Mouse (Mus musculus): Measurements from ENCODE around the gene Hmga1. TPM values are rescaled to one million over a fixed set of nuclear protein-coding genes. Genes with fewer than 3 reads are reported as not detected.
A peak's percentile ranks its signal among the peaks of the same experiment; 100 is the strongest.

Gene Hmga1
- polyA plus RNA-seq, 1 experiment from 2014 or later = 131 TPM

DNA sequence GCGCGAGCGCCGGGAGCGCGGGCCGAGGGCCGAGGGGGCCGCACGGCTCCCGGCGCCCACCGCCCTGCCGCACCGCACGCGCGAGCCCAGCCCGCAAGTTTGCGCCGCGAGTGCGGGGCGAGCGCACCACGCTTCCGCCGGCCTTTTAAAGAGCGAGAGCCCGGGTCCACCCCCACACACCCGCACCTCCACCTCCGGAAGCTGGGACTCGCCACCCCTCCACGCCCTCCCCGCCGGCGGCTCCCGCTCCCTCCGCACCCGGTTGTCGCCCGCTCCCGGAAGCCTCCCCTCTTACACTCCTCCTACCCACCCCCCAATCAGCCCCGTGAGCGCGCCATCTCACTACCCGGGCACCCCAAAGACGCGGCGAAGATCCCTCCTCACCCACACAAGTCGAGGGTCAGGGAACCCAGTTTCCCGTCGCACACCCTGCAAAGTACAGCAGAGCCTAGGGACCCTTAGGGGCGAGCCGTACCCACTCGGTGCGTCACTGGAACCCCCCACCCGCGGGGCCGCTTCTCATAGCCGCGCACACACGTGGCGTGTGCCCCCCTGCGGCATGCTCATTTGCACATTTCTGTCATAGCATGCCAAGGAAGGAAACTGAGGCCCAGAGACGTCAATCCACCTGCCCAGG is 42.9 kb upstream of the Hmga1 start:
- H3K27ac ChIP-seq (replicated peaks) = no peak overlapping the region
- ATAC-seq (ENCODE audit: insufficient read depth) = no peak
- peaks cover 12% of the 10 kb centered on the region for H3K4me1 ChIP-seq (replicated peaks)
- peaks cover 94% of the 10 kb centered on the region for H3K27me3 ChIP-seq
- H3K9ac ChIP-seq = no peak overlapping the region
- H3K36me3 ChIP-seq (replicated peaks) = no peaks in the 10 kb centered on the region
- H3K9me3 ChIP-seq (replicated peaks) = no peaks in the 10 kb centered on the region
- H3K4me3 ChIP-seq (replicated peaks) = peak overlapping the region; percentile 44
- WGBS (ENCODE audit: insufficient replicate concordance) = 1% methylated on average over 65 of the region's 66 CpGs
- peak overlapping the region; percentile 70 for H3K4me2 ChIP-seq

- H3K4me3 ChIP-seq (replicated peaks) = no peak overlapping the region
- peaks cover 12% of the 10 kb centered on the region for H3K4me1 ChIP-seq (replicated peaks)
- no peaks in the 10 kb centered on the region for H3K36me3 ChIP-seq (replicated peaks)
- no peak for ATAC-seq (ENCODE audit: insufficient read depth)
- WGBS (ENCODE audit: insufficient replicate concordance) = 25% methylated on average over 27 of the region's 27 CpGs
- H3K9me3 ChIP-seq (replicated peaks) = no peaks in the 10 kb centered on the region
- H3K4me2 ChIP-seq = no peak overlapping the region
- H3K27ac ChIP-seq (replicated peaks) = no peak overlapping the region
- H3K9ac ChIP-seq = no peak overlapping the region
- H3K27me3 ChIP-seq = peaks cover 98% of the 10 kb centered on the region
Measured at GRCm38 (mm10) chr17:27513916-27514762, 42.2 kb upstream of the Hmga1 start.

GRCm38 (mm10) chr17:27518296-27518695 is 38.0 kb upstream of the Hmga1 start:
- Histone ChIP-seq H3K9ac (no peak overlapping the region), H3K4me3 (replicated peaks) (no peak overlapping the region), H3K36me3 (replicated peaks) (no peaks in the 10 kb centered on the region), H3K27me3 (peaks cover 84% of the 10 kb centered on the region), H3K9me3 (replicated peaks) (no peaks in the 10 kb centered on the region), H3K4me2 (no peak overlapping the region), H3K4me1 (replicated peaks) (no peaks in the 10 kb centered on the region), H3K27ac (replicated peaks) (no peak overlapping the region)
- no peak for ATAC-seq (ENCODE audit: insufficient read depth)
- WGBS (ENCODE audit: insufficient replicate concordance) = 42% methylated on average over 9 of the region's 9 CpGs

GRCm38 (mm10) chr17:27518700-27519595 is 37.3 kb upstream of the Hmga1 start:
- Histone ChIP-seq H3K36me3 (replicated peaks) (no peaks in the 10 kb centered on the region), H3K4me2 (no peak overlapping the region), H3K4me3 (replicated peaks) (no peak overlapping the region), H3K9ac (no peak overlapping the region), H3K27ac (replicated peaks) (no peak overlapping the region), H3K9me3 (replicated peaks) (no peaks in the 10 kb centered on the region), H3K4me1 (replicated peaks) (no peaks in the 10 kb centered on the region), H3K27me3 (peaks cover 77% of the 10 kb centered on the region)
- 46% methylated on average over 15 of the region's 15 CpGs for WGBS (ENCODE audit: insufficient replicate concordance)
- no peak for ATAC-seq (ENCODE audit: insufficient read depth)

DNA sequence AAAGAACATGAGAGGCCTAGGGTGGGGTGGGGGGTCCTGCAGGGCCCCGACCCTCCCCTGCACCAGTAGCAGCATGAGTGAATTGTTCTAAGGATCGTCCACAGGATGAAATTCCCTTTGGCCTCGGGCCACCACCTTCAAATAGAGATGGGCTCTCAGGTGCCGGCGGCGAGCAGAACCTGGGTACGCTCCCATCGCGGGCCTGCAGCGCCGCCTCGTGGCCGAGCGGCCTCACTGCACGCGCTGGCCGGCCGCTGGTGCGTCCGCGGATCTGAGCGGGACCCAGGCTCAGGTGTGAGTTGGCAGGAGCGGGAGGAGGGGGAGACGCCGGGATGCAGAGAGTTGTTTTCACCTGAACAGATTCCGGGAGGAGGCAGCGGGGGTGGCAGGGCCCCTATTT is 35.7 kb upstream of the Hmga1 start:
- Histone ChIP-seq H3K4me1 (replicated peaks) (no peaks in the 10 kb centered on the region), H3K27me3 (peaks cover 61% of the 10 kb centered on the region), H3K4me3 (replicated peaks) (no peak overlapping the region), H3K27ac (replicated peaks) (no peak overlapping the region), H3K36me3 (replicated peaks) (no peaks in the 10 kb centered on the region), H3K9ac (no peak overlapping the region), H3K9me3 (replicated peaks) (no peaks in the 10 kb centered on the region), H3K4me2 (no peak overlapping the region)
- under 1% methylated on average over 27 of the region's 27 CpGs for WGBS (ENCODE audit: insufficient replicate concordance)
- ATAC-seq (ENCODE audit: insufficient read depth) = no peak

GRCm38 (mm10) chr17:27521303-27521702 is 35.0 kb upstream of the Hmga1 start, which contains the start of gene Grm4:
Gene Grm4 (minus strand): TSS chr17:27521403.
- WGBS (ENCODE audit: insufficient replicate concordance) = 63% methylated on average over 5 of the region's 5 CpGs
- no peaks in the 10 kb centered on the region for H3K9me3 ChIP-seq (replicated peaks)
- H3K36me3 ChIP-seq (replicated peaks) = no peaks in the 10 kb centered on the region
- H3K27me3 ChIP-seq = peaks cover 55% of the 10 kb centered on the region
- no peak within 1 kb of the TSS for H3K4me2 ChIP-seq
- H3K4me3 ChIP-seq (replicated peaks) = no peak within 1 kb of the TSS
- no peak for ATAC-seq (ENCODE audit: insufficient read depth)
- H3K9ac ChIP-seq = no peak within 1 kb of the TSS
- H3K27ac ChIP-seq (replicated peaks) = no peak within 1 kb of the TSS
- H3K4me1 ChIP-seq (replicated peaks) = no peaks in the 10 kb centered on the region

DNA sequence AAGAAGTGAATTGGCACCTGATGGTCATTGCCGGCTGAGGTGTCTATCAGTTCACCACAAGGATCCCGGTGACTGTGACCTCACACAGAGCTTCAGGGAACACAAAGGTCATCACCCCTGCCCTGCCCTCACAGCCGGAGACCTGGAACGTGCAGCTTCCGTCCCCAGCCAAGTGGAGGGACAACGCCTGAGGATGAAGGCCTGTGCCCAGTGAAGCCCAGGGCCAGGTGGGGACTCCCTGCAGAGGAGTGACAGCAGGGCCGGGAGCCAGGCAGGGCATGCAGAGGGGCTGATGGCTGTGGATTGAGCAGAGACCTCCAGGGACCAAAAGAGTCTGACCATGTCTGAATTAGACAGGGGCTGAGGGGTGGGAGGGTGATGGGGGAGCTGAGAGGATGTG is 33.2 kb upstream of the Hmga1 start:
- no peaks in the 10 kb centered on the region for H3K4me1 ChIP-seq (replicated peaks)
- no peak for ATAC-seq (ENCODE audit: insufficient read depth)
- H3K4me3 ChIP-seq (replicated peaks) = no peak overlapping the region
- H3K27ac ChIP-seq (replicated peaks) = no peak overlapping the region
- peaks cover 37% of the 10 kb centered on the region for H3K27me3 ChIP-seq
- WGBS (ENCODE audit: insufficient replicate concordance) = 69% methylated on average over 7 of the region's 7 CpGs
- no peak overlapping the region for H3K9ac ChIP-seq
- H3K4me2 ChIP-seq = no peak overlapping the region
- no peaks in the 10 kb centered on the region for H3K36me3 ChIP-seq (replicated peaks)
- H3K9me3 ChIP-seq (replicated peaks) = no peaks in the 10 kb centered on the region

GRCm38 (mm10) chr17:27527188-27527587 is 29.1 kb upstream of the Hmga1 start:
- no peak overlapping the region for H3K9ac ChIP-seq
- H3K27ac ChIP-seq (replicated peaks) = no peak overlapping the region
- H3K27me3 ChIP-seq = no peaks in the 10 kb centered on the region; the same call in 1 of the 2 replicates
- H3K4me3 ChIP-seq (replicated peaks) = no peak overlapping the region
- 30% methylated on average over 6 of the region's 6 CpGs for WGBS (ENCODE audit: insufficient replicate concordance)
- no peaks in the 10 kb centered on the region for H3K36me3 ChIP-seq (replicated peaks)
- H3K4me1 ChIP-seq (replicated peaks) = 0 out of 2 replicates have a peak, but pooled peaks cover 5% of the 10 kb centered on the region
- H3K9me3 ChIP-seq (replicated peaks) = no peaks in the 10 kb centered on the region
- no peak for ATAC-seq (ENCODE audit: insufficient read depth)
- H3K4me2 ChIP-seq = no peak overlapping the region

- Histone ChIP-seq H3K27ac (replicated peaks) (no peak overlapping the region), H3K27me3 (no peaks in the 10 kb centered on the region), H3K4me1 (replicated peaks) (0 out of 2 replicates have a peak, but pooled peaks cover 5% of the 10 kb centered on the region), H3K9me3 (replicated peaks) (no peaks in the 10 kb centered on the region), H3K9ac (no peak overlapping the region), H3K4me2 (no peak overlapping the region), H3K4me3 (replicated peaks) (no peak overlapping the region), H3K36me3 (replicated peaks) (no peaks in the 10 kb centered on the region)
- ATAC-seq (ENCODE audit: insufficient read depth) = no peak
- WGBS (ENCODE audit: insufficient replicate concordance) = 45% methylated on average over 8 of the region's 8 CpGs
Measured at GRCm38 (mm10) chr17:27528030-27528429, 28.3 kb upstream of the Hmga1 start.

GRCm38 (mm10) chr17:27528767-27529166 is 27.5 kb upstream of the Hmga1 start:
- 63% methylated on average over 5 of the region's 5 CpGs for WGBS (ENCODE audit: insufficient replicate concordance)
- no peak for ATAC-seq (ENCODE audit: insufficient read depth)
- no peaks in the 10 kb centered on the region for H3K27me3 ChIP-seq
- H3K36me3 ChIP-seq (replicated peaks) = no peaks in the 10 kb centered on the region
- H3K9ac ChIP-seq = no peak overlapping the region
- no peak overlapping the region for H3K4me3 ChIP-seq (replicated peaks)
- 0 out of 2 replicates have a peak, but pooled peaks cover 5% of the 10 kb centered on the region for H3K4me1 ChIP-seq (replicated peaks)
- H3K4me2 ChIP-seq = no peak overlapping the region
- no peak overlapping the region for H3K27ac ChIP-seq (replicated peaks)
- H3K9me3 ChIP-seq (replicated peaks) = no peaks in the 10 kb centered on the region

DNA sequence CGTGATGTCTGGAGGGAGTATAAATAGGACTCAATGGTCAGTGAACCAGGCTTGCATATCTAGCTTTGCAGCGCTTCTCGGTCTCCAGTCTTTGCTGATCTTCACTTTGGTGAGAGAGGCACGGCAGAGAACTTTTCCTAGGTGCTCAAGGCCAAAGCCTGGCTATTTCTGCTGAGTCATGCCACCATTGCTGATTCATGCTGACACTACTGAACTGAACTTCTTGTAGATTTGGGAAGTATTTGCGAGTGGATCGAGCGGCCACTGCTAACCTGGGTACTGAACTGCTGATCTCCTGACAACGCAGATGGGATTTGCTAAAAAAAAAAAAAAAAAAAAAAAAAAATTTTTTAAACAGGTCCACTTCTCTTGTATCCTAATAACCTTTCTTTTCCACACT is 24.2 kb upstream of the Hmga1 start:
- no peaks in the 10 kb centered on the region for H3K9me3 ChIP-seq (replicated peaks)
- no peak overlapping the region for H3K4me3 ChIP-seq (replicated peaks)
- no peaks in the 10 kb centered on the region for H3K27me3 ChIP-seq
- H3K36me3 ChIP-seq (replicated peaks) = no peaks in the 10 kb centered on the region
- no peak for ATAC-seq (ENCODE audit: insufficient read depth)
- no peak overlapping the region for H3K27ac ChIP-seq (replicated peaks)
- no peak overlapping the region for H3K4me2 ChIP-seq
- 0 out of 2 replicates have a peak, but pooled peaks cover 10% of the 10 kb centered on the region for H3K4me1 ChIP-seq (replicated peaks)
- 54% methylated on average over 8 of the region's 8 CpGs for WGBS (ENCODE audit: insufficient replicate concordance)
- no peak overlapping the region for H3K9ac ChIP-seq
